13 mouse cellular contexts compared by ENCODE assay signal in genomic region chr12:75766395-75766794, GRCm38 (mm10). TPM values are rescaled to one million over a fixed set of nuclear protein-coding genes. Genes with fewer than 3 reads are reported as not detected.
DNase-seq lines count a peak whose midpoint lies in the region; ATAC-seq and TF ChIP-seq lines count a peak whose summit lies in the region.
"Had no signal": no experiment of that assay in that cellular context is flagged by ENCODE, and none has a peak within 500 bp of the region (broad histone marks: within the 10 kb centered on the region; RNA-seq: fewer than 3 reads in every experiment).

No protein-coding gene starts in this region.

- no peak overlapping the region for H3K9ac ChIP-seq in lung, embryonic 15.5 days
- H3K9ac ChIP-seq in kidney, embryonic 15.5 days: no peak overlapping the region
- H3K9ac ChIP-seq in forebrain, embryonic 12.5 days: no peak overlapping the region
- H3K9ac ChIP-seq: forebrain, postnatal 0 days; midbrain, embryonic 12.5 days had no signal

- no peaks in the 10 kb centered on the region for H3K27me3 ChIP-seq in lung, embryonic 15.5 days
- H3K27me3 ChIP-seq in kidney, embryonic 15.5 days: no peaks in the 10 kb centered on the region
- no peaks in the 10 kb centered on the region for H3K27me3 ChIP-seq in forebrain, embryonic 12.5 days
- H3K27me3 ChIP-seq: midbrain, embryonic 12.5 days had no signal

- intact Hi-C loops in gastrocnemius, adult 2 months (cut with DNase I): no loop called here

- no peaks in the 10 kb centered on the region for H3K9me3 ChIP-seq in lung, embryonic 15.5 days
- H3K9me3 ChIP-seq in kidney, embryonic 15.5 days (replicated peaks): no peaks in the 10 kb centered on the region
- H3K9me3 ChIP-seq in forebrain, embryonic 12.5 days: no peaks in the 10 kb centered on the region
- H3K9me3 ChIP-seq: midbrain, embryonic 12.5 days had no signal

- 0 out of 2 replicates have a peak, but pooled peaks cover 5% of the 10 kb centered on the region for H3K4me1 ChIP-seq in lung, embryonic 15.5 days
- peaks cover 15% of the 10 kb centered on the region for H3K4me1 ChIP-seq in kidney, embryonic 15.5 days
- H3K4me1 ChIP-seq in forebrain, embryonic 12.5 days: no peaks in the 10 kb centered on the region
- H3K4me1 ChIP-seq: midbrain, embryonic 12.5 days had no signal

- 45% methylated on average over 6 of the region's 6 CpGs for whole genome bisulfite sequencing in lung, embryonic 15.5 days
- WGBS in kidney, embryonic 15.5 days: 33% methylated on average over 6 of the region's 6 CpGs
- 75% methylated on average over 6 of the region's 6 CpGs for WGBS in forebrain, embryonic 12.5 days

- no peak for TF ChIP-seq CTCF in gastrocnemius, adult 2 months (IDR thresholded peaks at IDR 0.05)

- ATAC-seq in lung, embryonic 15.5 days (ENCODE audit: borderline replicate concordance, extremely low read depth, low FRiP score, low TSS enrichment): no peak
- no peak; the same call in 1 of the 2 replicates for ATAC-seq in kidney, embryonic 15.5 days (replicated peaks; ENCODE audit: low FRiP score)
- no peak for ATAC-seq in forebrain, embryonic 12.5 days (ENCODE audit: low FRiP score)
- ATAC-seq: forebrain, postnatal 0 days; Patski had no signal

- no peak overlapping the region for H3K27ac ChIP-seq in gastrocnemius, adult 2 months
- no peak overlapping the region for H3K27ac ChIP-seq in lung, embryonic 15.5 days
- peak overlapping the region; percentile 71 for H3K27ac ChIP-seq in kidney, embryonic 15.5 days
- no peak overlapping the region for H3K27ac ChIP-seq in forebrain, embryonic 12.5 days
- H3K27ac ChIP-seq: midbrain, embryonic 12.5 days had no signal

- no peaks in the 10 kb centered on the region for H3K36me3 ChIP-seq in lung, embryonic 15.5 days
- H3K36me3 ChIP-seq in kidney, embryonic 15.5 days: no peaks in the 10 kb centered on the region
- no peaks in the 10 kb centered on the region for H3K36me3 ChIP-seq in forebrain, embryonic 12.5 days (replicated peaks)
- H3K36me3 ChIP-seq: midbrain, embryonic 12.5 days had no signal

- H3K4me2 ChIP-seq in lung, embryonic 15.5 days: peak overlapping the region; percentile 26; the same call in 1 of the 2 replicates
- 0 out of 2 replicates have a peak overlapping the region, but pooled peaks have one; percentile 4 for H3K4me2 ChIP-seq in kidney, embryonic 15.5 days
- H3K4me2 ChIP-seq in forebrain, embryonic 12.5 days: no peak overlapping the region
- H3K4me2 ChIP-seq: midbrain, embryonic 12.5 days had no signal

- no peak for DNase-seq in gastrocnemius, adult 2 months
- no peak for DNase-seq in gastrocnemius, postnatal 4 days (ENCODE audit: low spot score in 2 of 2)
- DNase-seq in lung, postnatal 4 days: no peak
- peak; percentile 20 to 29 for DNase-seq in thymus, postnatal 36 days
- DNase-seq in spleen, adult 12 weeks (ENCODE audit: low spot score): no peak
- DNase-seq: B cell, adult 2 months; forebrain, postnatal 0 days; right cerebral cortex, adult 18-20 months had no signal

- H3K4me3 ChIP-seq in gastrocnemius, adult 2 months: peak overlapping the region; percentile 39
- no peak overlapping the region for H3K4me3 ChIP-seq in lung, embryonic 15.5 days
- H3K4me3 ChIP-seq in kidney, embryonic 15.5 days (replicated peaks): no peak overlapping the region
- no peak overlapping the region for H3K4me3 ChIP-seq in forebrain, embryonic 12.5 days (replicated peaks)
- H3K4me3 ChIP-seq: midbrain, embryonic 12.5 days had no signal

RNA-seq across cellular contexts. Expression of gene Sgpp1, which starts 30.9 kb away (rescaled TPM):
- 10 to 100 TPM; 15.9 to 16.5 TPM for total RNA-seq in gastrocnemius, adult 2 months (2021)
- total RNA-seq in gastrocnemius, postnatal 4 days (2021): 10 to 100 TPM; 21.2 to 22.8 TPM
- 15.5 and 15.6 TPM in 2 replicates for polyA plus RNA-seq in lung, embryonic 15.5 days (2015; fragmentation: Nextera tagmentation; extraction: Ambion mirVana)
- polyA plus RNA-seq in kidney, embryonic 15.5 days (2015; fragmentation: Nextera tagmentation; extraction: Ambion mirVana): 14.1 and 14.3 TPM in 2 replicates
- polyA plus RNA-seq in forebrain, embryonic 12.5 days (2016; fragmentation: Nextera tagmentation; extraction: Ambion mirVana): 11.6 and 12.6 TPM in 2 replicates

RNA-seq across cellular contexts. Expression of gene Syne2, which starts 51.5 kb away (rescaled TPM):
- 10 to 100 TPM; 15.0 to 15.5 TPM for total RNA-seq in gastrocnemius, adult 2 months (2021)
- total RNA-seq in gastrocnemius, postnatal 4 days (2021): 10 to 100 TPM; 37.5 to 43.1 TPM
- polyA plus RNA-seq in lung, embryonic 15.5 days (2015; fragmentation: Nextera tagmentation; extraction: Ambion mirVana): 60.6 and 67.2 TPM in 2 replicates
- 60.2 and 60.9 TPM in 2 replicates for polyA plus RNA-seq in kidney, embryonic 15.5 days (2015; fragmentation: Nextera tagmentation; extraction: Ambion mirVana)
- 141 and 143 TPM in 2 replicates for polyA plus RNA-seq in forebrain, embryonic 12.5 days (2016; fragmentation: Nextera tagmentation; extraction: Ambion mirVana)

Comparison
In these comparisons a context has a peak if more than half of its experiments do, and no peak if none do; other contexts are left out.
1. DNase-seq: peak in thymus, postnatal 36 days (2 of 2); none in gastrocnemius, adult 2 months (single experiment), gastrocnemius, postnatal 4 days (0 of 2), lung, postnatal 4 days (0 of 2) and spleen, adult 12 weeks (single experiment).